Mouse (Mus musculus): ENCODE measurements around the gene Ap3b2. TPM values are rescaled to one million over a fixed set of nuclear protein-coding genes. Genes with fewer than 3 reads are reported as not detected.

Ap3b2 gene
- not detected for total RNA-seq (2023)

DNA sequence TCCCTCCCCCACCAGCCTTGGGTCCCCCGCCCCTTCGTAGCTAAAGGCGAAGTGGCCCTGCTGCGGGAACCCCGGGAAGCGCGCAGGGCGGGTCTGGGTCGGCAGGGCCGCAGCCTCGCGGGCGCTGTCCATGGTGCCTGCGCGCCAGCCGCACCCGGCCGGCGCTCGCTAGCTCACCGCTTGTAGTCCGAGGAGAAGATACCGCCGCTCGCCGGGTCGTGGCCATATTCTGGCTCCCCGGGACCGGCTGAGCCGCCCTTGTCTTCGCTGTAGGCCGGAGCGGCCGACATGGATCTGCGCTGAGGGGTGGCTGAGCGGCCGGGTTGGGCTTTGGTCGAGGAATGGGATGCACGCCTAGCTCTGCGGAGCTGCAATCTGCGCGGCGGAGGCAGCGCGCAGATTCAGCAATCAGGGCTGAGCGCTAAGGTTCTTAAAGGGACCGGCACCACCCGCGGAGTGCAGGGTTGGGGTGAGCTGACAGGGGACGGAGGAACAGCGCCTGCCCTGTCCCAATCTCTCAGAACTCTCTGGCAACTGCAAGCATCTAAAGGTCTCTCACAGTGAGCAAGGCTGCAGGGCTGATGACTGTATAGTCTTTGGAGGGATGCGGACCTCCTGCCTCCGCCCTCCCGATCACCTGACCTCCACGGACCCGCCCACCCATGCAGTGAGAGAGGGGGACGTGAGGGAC is at the start of gene Ap3b2:
Ap3b2 (minus strand) TSS at position 595 of the 691 bp plus-strand sequence.

DNA sequence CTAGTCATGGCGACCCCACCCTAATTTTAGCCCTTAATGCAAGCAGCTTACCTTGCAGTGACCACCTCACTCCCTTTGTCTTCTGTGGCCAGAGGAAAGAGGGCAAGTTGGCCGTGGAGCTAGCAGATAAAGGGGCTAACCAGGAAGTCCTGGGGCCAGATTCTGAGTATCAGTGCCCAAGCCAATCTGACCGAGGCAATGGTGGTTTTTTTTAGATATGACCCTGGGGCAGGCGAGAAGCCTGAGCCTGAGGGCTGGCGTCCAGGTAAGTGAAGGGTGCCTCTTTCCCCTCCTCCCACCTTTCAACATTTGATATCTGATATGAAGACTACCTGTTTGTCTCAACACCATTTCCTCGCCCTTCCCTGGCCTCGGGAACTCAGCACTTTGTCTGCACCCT is 4.5 kb upstream of the Ap3b2 start, which contains the start of gene BC048679:
BC048679 (minus strand) TSS at position 101 of the 400 bp plus-strand sequence.

DNA sequence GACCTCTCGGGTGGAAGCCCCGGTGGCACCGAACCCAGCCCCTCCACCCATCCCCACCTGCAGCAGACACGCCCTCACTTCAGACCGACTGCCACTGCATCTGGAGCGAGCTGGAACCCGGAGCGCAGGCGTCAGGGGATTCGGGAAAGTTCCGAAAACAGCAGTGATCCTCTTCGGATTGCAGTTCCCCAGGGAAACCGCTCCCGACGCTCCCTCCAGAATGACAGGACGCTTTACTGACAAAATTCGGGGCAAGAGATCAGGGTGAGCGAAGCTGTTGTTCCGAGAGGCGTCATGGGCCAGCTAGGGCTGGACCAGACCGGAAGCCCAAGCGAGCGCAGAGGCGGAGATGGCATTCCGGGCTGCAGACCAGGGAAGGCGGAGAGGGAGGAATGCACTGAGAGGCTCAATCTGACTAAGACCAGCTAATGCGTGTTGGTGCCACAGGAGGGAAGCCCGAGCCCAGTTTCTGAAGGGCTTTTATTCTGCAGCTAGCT is 38.5 kb downstream of the Ap3b2 start, which contains the start of gene Cpeb1:
Cpeb1 (minus strand) TSS at position 311 of the 497 bp plus-strand sequence.

Other genes with a start within 250 kb of the Ap3b2 start
- 1,000 to 10,000 TPM; 1,700 to 1,708 TPM for gene Rps17, start 148.7 kb downstream of the Ap3b2 start, total RNA-seq (2023)
- gene Cpeb1, start 38.5 kb downstream of the Ap3b2 start, total RNA-seq (2023), result not detected
- gene BC048679, start 4.4 kb upstream of the Ap3b2 start, total RNA-seq (2023), result not detected
- gene Fsd2, start 73.0 kb upstream of the Ap3b2 start, total RNA-seq (2023), result under 1 TPM; 0.26 to 0.53 TPM
- gene Whamm, start 77.3 kb upstream of the Ap3b2 start, total RNA-seq (2023), result 10 to 100 TPM; 32.3 to 36.7 TPM
- not detected for gene Homer2, start 213.6 kb upstream of the Ap3b2 start, total RNA-seq (2023)

Measured in B cell, adult 67 days (primary cell).